Mouse (Mus musculus) forebrain, embryonic 14.5 days (tissue): Measurements from ENCODE around the gene Scgb1a1. TPM values are rescaled to one million over a fixed set of nuclear protein-coding genes. Genes with fewer than 3 reads are reported as not detected.
"Not testable (repeated sequence)": the region's sequence is repeated elsewhere in the genome, so short reads cannot be mapped to it uniquely, and the experiment has no call there.

Experiments
- ATAC-seq: fragments of 200-750 bp; cut with Nextera tagmentation; 2 replicates; pipeline ENCODE4 v1.8.0; 2017; ENCODE audit warnings: mild to moderate bottlenecking, moderate library complexity
- DNase-seq: peaks from one replicate; pipeline ENCODE4 v3.0.0-alpha.2; 2015; ENCODE audit warnings: low spot score
- H3K27ac ChIP-seq: fragments of 300-500 bp; sonication (generic); 2 replicates; pipeline ENCODE4 v1.5.1; 2014; ENCODE audit warnings: low read depth, mild to moderate bottlenecking, control low read depth, low read length, moderate library complexity
- H3K27me3 ChIP-seq: fragments of 300-500 bp; sonication (generic); replicated peaks from 2 replicates; pipeline ENCODE4 v1.6.1; 2014; ENCODE audit warnings: low read length, control low read depth, mixed read lengths; ENCODE audit not compliant: control insufficient read depth, insufficient read depth
- H3K36me3 ChIP-seq: fragments of 300-500 bp; sonication (generic); 2 replicates; pipeline ENCODE4 v1.6.1; 2014; ENCODE audit warnings: low read length, control low read depth; ENCODE audit not compliant: control insufficient read depth, insufficient read depth
- H3K4me1 ChIP-seq: fragments of 300-500 bp; sonication (generic); 2 replicates; pipeline ENCODE4 v1.6.1; 2014; ENCODE audit warnings: antibody characterized with exemption, low read length, control low read depth; ENCODE audit not compliant: control insufficient read depth, insufficient read depth
- H3K4me2 ChIP-seq: fragments of 300-500 bp; sonication (generic); 2 replicates; pipeline ENCODE4 v1.6.1; 2014; ENCODE audit warnings: mild to moderate bottlenecking, control low read depth, low read length
- H3K4me3 ChIP-seq: fragments of 300-500 bp; sonication (generic); 2 replicates; pipeline ENCODE4 v1.5.1; 2014; ENCODE audit warnings: low read depth, low read length, control low read depth
- H3K9ac ChIP-seq: fragments of 300-500 bp; sonication (generic); 2 replicates; pipeline ENCODE4 v1.6.1; 2014; ENCODE audit warnings: mild to moderate bottlenecking, low read length, control low read depth, moderate library complexity
- H3K9me3 ChIP-seq: fragments of 300-500 bp; sonication (generic); replicated peaks from 2 replicates; pipeline ENCODE4 v1.6.1; 2016; ENCODE audit warnings: low read length, control low read depth, mixed read lengths; ENCODE audit not compliant: control insufficient read depth
- WGBS: fragments of 180-500 bp; shearing (Covaris S2); extraction: QIAGEN DNeasy Blood & Tissue Kit; methylation state at CpG from one replicate; pipeline ENCODE4 v1.1.7; 2014; 5-methylcytosine and 5-hydroxymethylcytosine counted together
- polyA plus RNA-seq: library from polyadenylated mRNA; unstranded; fragments of >200 nt; fragmentation: Nextera tagmentation; extraction: Ambion mirVana; gene quantifications from 2 replicates; pipeline ENCODE4 v1.2.1, GENCODE M21; 2014

Scgb1a1 gene
- not detected in 2 replicates for polyA plus RNA-seq

GRCm38 (mm10) chr19:9087821-9088220 lies at the start of gene Scgb1a1:
TSS of gene Scgb1a1 (minus strand) at chr19:9087958.
- WGBS, result 74% methylated on average over 4 of the region's 4 CpGs
- Histone ChIP-seq H3K9me3 (no peaks in the 10 kb centered on the region), H3K36me3 (no peaks in the 10 kb centered on the region), H3K4me2 (no peak within 1 kb of the TSS), H3K27ac (no peak within 1 kb of the TSS), H3K4me3 (no peak within 1 kb of the TSS), H3K27me3 (no peaks in the 10 kb centered on the region; the same call in 1 of the 2 replicates), H3K9ac (no peak within 1 kb of the TSS), H3K4me1 (no peaks in the 10 kb centered on the region)
- no peak for ATAC-seq
- no peak for DNase-seq

- Histone ChIP-seq H3K4me1 (no peaks in the 10 kb centered on the region; the same call in 1 of the 2 replicates), H3K36me3 (no peaks in the 10 kb centered on the region), H3K4me2 (no peak overlapping the region), H3K4me3 (no peak overlapping the region), H3K9ac (no peak overlapping the region), H3K9me3 (no peaks in the 10 kb centered on the region), H3K27me3 (no peaks in the 10 kb centered on the region), H3K27ac (no peak overlapping the region)
- ATAC-seq (no peak), DNase-seq (no peak)
- 91% methylated on average over 1 of the region's 1 CpGs for WGBS
Measured at GRCm38 (mm10) chr19:9137159-9137558, 49.4 kb upstream of the Scgb1a1 start.

- peak; percentile 98 for ATAC-seq
- H3K4me1 ChIP-seq, result no peaks in the 10 kb centered on the region; the same call in 1 of the 2 replicates
- no peaks in the 10 kb centered on the region for H3K36me3 ChIP-seq
- 12% methylated on average over 31 of the region's 31 CpGs for WGBS
- H3K9ac ChIP-seq, result peak within 1 kb of the TSS; percentile 74
- H3K4me2 ChIP-seq, result peak within 1 kb of the TSS; percentile 79
- H3K27me3 ChIP-seq, result no peaks in the 10 kb centered on the region
- H3K27ac ChIP-seq, result no peak within 1 kb of the TSS; the same call in 1 of the 2 replicates
- no peaks in the 10 kb centered on the region for H3K9me3 ChIP-seq
- DNase-seq, result peak; percentile 96
- peak within 1 kb of the TSS; percentile 67 for H3K4me3 ChIP-seq
Measured at GRCm38 (mm10) chr19:9135512-9136331, 48.0 kb upstream of the Scgb1a1 start, which contains the start of gene Asrgl1. TSS of gene Asrgl1 (minus strand) at chr19:9135636.

GRCm38 (mm10) chr19:9134746-9135511 lies 47.2 kb upstream of the Scgb1a1 start:
- peak overlapping the region; percentile 74 for H3K9ac ChIP-seq
- no peak overlapping the region; the same call in 1 of the 2 replicates for H3K27ac ChIP-seq
- ATAC-seq (peak; percentile 76), DNase-seq (peak; percentile 45)
- H3K4me3 ChIP-seq, result peak overlapping the region; percentile 67
- H3K4me1 ChIP-seq, result no peaks in the 10 kb centered on the region; the same call in 1 of the 2 replicates
- no peaks in the 10 kb centered on the region for H3K36me3 ChIP-seq
- 2% methylated on average over 35 of the region's 37 CpGs for WGBS
- peak overlapping the region; percentile 79 for H3K4me2 ChIP-seq
- H3K27me3 ChIP-seq, result no peaks in the 10 kb centered on the region
- no peaks in the 10 kb centered on the region for H3K9me3 ChIP-seq

GRCm38 (mm10) chr19:9129996-9130395 lies 42.2 kb upstream of the Scgb1a1 start:
- Histone ChIP-seq H3K36me3 (0 out of 2 replicates have a peak, but pooled peaks cover 7% of the 10 kb centered on the region), H3K27me3 (no peaks in the 10 kb centered on the region), H3K27ac (no peak overlapping the region), H3K4me2 (no peak overlapping the region), H3K4me3 (no peak overlapping the region), H3K9me3 (no peaks in the 10 kb centered on the region), H3K4me1 (no peaks in the 10 kb centered on the region; the same call in 1 of the 2 replicates), H3K9ac (no peak overlapping the region)
- DNase-seq, result no peak
- no peak for ATAC-seq
- WGBS, result 97% methylated on average over 1 of the region's 1 CpGs

GRCm38 (mm10) chr19:9128499-9129194 lies 40.9 kb upstream of the Scgb1a1 start:
- 0 out of 2 replicates have a peak, but pooled peaks cover 7% of the 10 kb centered on the region for H3K36me3 ChIP-seq
- H3K9me3 ChIP-seq, result no peaks in the 10 kb centered on the region
- H3K27me3 ChIP-seq, result no peaks in the 10 kb centered on the region
- no peaks in the 10 kb centered on the region for H3K4me1 ChIP-seq
- H3K9ac ChIP-seq, result no peak overlapping the region
- no peak overlapping the region for H3K4me3 ChIP-seq
- ATAC-seq, result no peak
- no peak overlapping the region for H3K4me2 ChIP-seq
- 93% methylated on average over 4 of the region's 4 CpGs for WGBS
- DNase-seq, result no peak
- no peak overlapping the region for H3K27ac ChIP-seq

GRCm38 (mm10) chr19:9123986-9124385 lies 36.2 kb upstream of the Scgb1a1 start:
- H3K4me1 ChIP-seq, ATAC-seq, DNase-seq, H3K9me3 ChIP-seq, H3K27me3 ChIP-seq, H3K36me3 ChIP-seq, H3K4me2 ChIP-seq, H3K9ac ChIP-seq, H3K4me3 ChIP-seq, H3K27ac ChIP-seq: not testable (repeated sequence)
- WGBS, result 96% methylated on average over 2 of the region's 2 CpGs

GRCm38 (mm10) chr19:9122390-9122789 lies 34.6 kb upstream of the Scgb1a1 start:
- DNase-seq, result no peak
- no peak overlapping the region for H3K27ac ChIP-seq

More at GRCm38 (mm10) chr19:9122390-9122789, 34.6 kb upstream of the Scgb1a1 start:
- Histone ChIP-seq H3K4me2 (no peak overlapping the region), H3K36me3 (peaks cover 4% of the 10 kb centered on the region; the same call in 1 of the 2 replicates), H3K4me3 (no peak overlapping the region), H3K9me3 (no peaks in the 10 kb centered on the region), H3K9ac (no peak overlapping the region), H3K27me3 (no peaks in the 10 kb centered on the region), H3K4me1 (no peaks in the 10 kb centered on the region)
- 100% methylated on average over 1 of the region's 1 CpGs for WGBS
- no peak for ATAC-seq
